Mouse (Mus musculus) CH12.LX (cell line): ENCODE results near the gene Slc7a9. TPM values are rescaled to one million over a fixed set of nuclear protein-coding genes. Genes with fewer than 3 reads are reported as not detected.

Experiments used
- DNase-seq: peaks from one replicate; pipeline ENCODE4 v3.0.0-alpha.2; 2013; ENCODE audit errors: extremely low read depth
- H3K27ac ChIP-seq: 2 replicates; pipeline ENCODE4 v1.5.1; 2012; ENCODE audit warnings: low read depth, mild to moderate bottlenecking, control low read depth, moderate library complexity; ENCODE audit not compliant: insufficient read depth
- H3K27me3 ChIP-seq: replicated peaks from 2 replicates; pipeline ENCODE3; 2012; ENCODE audit warnings: inconsistent platforms
- H3K36me3 ChIP-seq, 2 experiments: replicated peaks in 1 of 2; 2 replicates each; pipeline versions ENCODE3 to v1.6.1; 2012; ENCODE audit warnings: inconsistent platforms in 1 of 2, low read length in 1 of 2, mild to moderate bottlenecking in 1 of 2, mixed read lengths in 1 of 2, moderate library complexity in 1 of 2; ENCODE audit not compliant: control insufficient read depth in 1 of 2, insufficient read depth in 1 of 2
- H3K4me1 ChIP-seq, 2 experiments: 2 replicates each; pipeline ENCODE4 v1.6.1; 2012; ENCODE audit warnings: inconsistent platforms in 1 of 2, moderate library complexity in 1 of 2; ENCODE audit not compliant: insufficient read depth in 2 of 2, control insufficient read depth in 1 of 2
- H3K4me2 ChIP-seq: 2 replicates; pipeline ENCODE4 v1.6.1; 2012; ENCODE audit warnings: low read depth, mild to moderate bottlenecking, control low read depth; ENCODE audit not compliant: poor library complexity, insufficient read depth, severe bottlenecking
- H3K4me3 ChIP-seq, 3 experiments: fragments of 150-350 bp in 1 of 3; sonication (generic) in 1 of 3; replicated peaks in 1 of 3; 2 replicates each; pipeline versions ENCODE3 to v1.5.1; 2011 to 2012; ENCODE audit warnings: low read depth in 2 of 3, low read length in 2 of 3, mild to moderate bottlenecking in 2 of 3, moderate library complexity in 2 of 3, control low read depth in 1 of 3, improper control_type of control experiment in 1 of 3, inconsistent platforms in 1 of 3, mixed read lengths in 1 of 3; ENCODE audit not compliant: poor library complexity in 1 of 3
- H3K79me2 ChIP-seq: replicated peaks from 2 replicates; pipeline ENCODE4 v1.6.1; 2012; ENCODE audit warnings: mild to moderate bottlenecking, moderate library complexity; ENCODE audit not compliant: control insufficient read depth, poor library complexity, insufficient read depth, severe bottlenecking; ENCODE audit errors: extremely low read depth
- H3K9ac ChIP-seq: 2 replicates; pipeline ENCODE4 v1.6.1; 2012; ENCODE audit warnings: low read depth, mild to moderate bottlenecking, control low read depth, moderate library complexity; ENCODE audit not compliant: insufficient read depth
- H3K9me3 ChIP-seq: replicated peaks from 2 replicates; pipeline ENCODE3; 2012; ENCODE audit warnings: low read length, inconsistent platforms, mixed read lengths
- BHLHE40 ChIP-seq: IDR thresholded peaks from 2 replicates; pipeline ENCODE4 v1.6.1; 2011; ENCODE audit warnings: mild to moderate bottlenecking, low read depth, low read length, improper control_type of control experiment
- CHD1 ChIP-seq: IDR thresholded peaks from 2 replicates; pipeline ENCODE4 v1.6.1; 2012; ENCODE audit warnings: low read depth, low read length, improper control_type of control experiment, inconsistent platforms
- CHD2 ChIP-seq: IDR thresholded peaks from 2 replicates; pipeline ENCODE4 v1.6.1; 2011; ENCODE audit warnings: low read length, improper control_type of control experiment
- E2F4 ChIP-seq: IDR thresholded peaks from 2 replicates; pipeline ENCODE4 v1.6.1; 2011; ENCODE audit warnings: low read depth, low read length, improper control_type of control experiment; ENCODE audit not compliant: insufficient replicate concordance
- ELF1 ChIP-seq: IDR thresholded peaks from 2 replicates; pipeline ENCODE4 v1.6.1; 2014; ENCODE audit warnings: low read depth, mild to moderate bottlenecking, inconsistent platforms, low read length, improper control_type of control experiment
- EP300 ChIP-seq: IDR thresholded peaks from 2 replicates; pipeline ENCODE4 v1.6.1; 2011; ENCODE audit warnings: low read length, improper control_type of control experiment
- ETS1 ChIP-seq: conservative IDR thresholded peaks from 2 replicates; pipeline ENCODE4 v1.6.1; 2012; ENCODE audit warnings: low read depth, mild to moderate bottlenecking, inconsistent platforms, low read length, improper control_type of control experiment, moderate library complexity
- IRF4 ChIP-seq: IDR thresholded peaks from 2 replicates; pipeline ENCODE4 v1.6.1; 2014; ENCODE audit warnings: low read depth, mild to moderate bottlenecking, inconsistent platforms, low read length, improper control_type of control experiment
- JUN ChIP-seq: IDR thresholded peaks from 2 replicates; pipeline ENCODE4 v1.6.1; 2011; ENCODE audit warnings: low read depth, mild to moderate bottlenecking, low read length, improper control_type of control experiment, moderate library complexity; ENCODE audit not compliant: insufficient read depth
- KAT2A ChIP-seq: IDR thresholded peaks from 2 replicates; pipeline ENCODE4 v1.6.1; 2012; ENCODE audit warnings: low read length, improper control_type of control experiment, inconsistent platforms; ENCODE audit not compliant: insufficient replicate concordance
- MAFK ChIP-seq: IDR thresholded peaks from 2 replicates; pipeline ENCODE4 v1.6.1; 2011; ENCODE audit warnings: low read length, improper control_type of control experiment; ENCODE audit not compliant: insufficient replicate concordance
- MEF2A ChIP-seq: IDR thresholded peaks from 2 replicates; pipeline ENCODE4 v1.6.1; 2014; ENCODE audit warnings: low read depth, mild to moderate bottlenecking, inconsistent platforms, low read length, improper control_type of control experiment, borderline replicate concordance
- NELFE ChIP-seq: IDR thresholded peaks from 2 replicates; pipeline ENCODE4 v1.6.1; 2011; ENCODE audit warnings: low read depth, low read length, improper control_type of control experiment
- NRF1 ChIP-seq: IDR thresholded peaks from 2 replicates; pipeline ENCODE4 v1.6.1; 2014; ENCODE audit warnings: low read depth, mild to moderate bottlenecking, inconsistent platforms, low read length, improper control_type of control experiment, moderate library complexity
- POLR2AphosphoS2 ChIP-seq: IDR thresholded peaks from 2 replicates; pipeline ENCODE4 v1.6.1; 2011; ENCODE audit warnings: low read depth, low read length, improper control_type of control experiment
- RAD21 ChIP-seq: IDR thresholded peaks from 2 replicates; pipeline ENCODE4 v1.6.1; 2011; ENCODE audit warnings: low read depth, mild to moderate bottlenecking, low read length, improper control_type of control experiment, moderate library complexity
- RCOR1 ChIP-seq: conservative IDR thresholded peaks from 2 replicates; pipeline ENCODE4 v1.6.1; 2012; ENCODE audit warnings: low read depth, mild to moderate bottlenecking, inconsistent platforms, low read length, improper control_type of control experiment
- TBP ChIP-seq: conservative IDR thresholded peaks from 2 replicates; pipeline ENCODE4 v1.6.1; 2011; ENCODE audit warnings: low read depth, low read length, improper control_type of control experiment
- UBTF ChIP-seq: IDR thresholded peaks from 2 replicates; pipeline ENCODE4 v1.6.1; 2012; ENCODE audit warnings: low read depth, mild to moderate bottlenecking, inconsistent platforms, low read length, improper control_type of control experiment, moderate library complexity
- USF2 ChIP-seq: conservative IDR thresholded peaks from 2 replicates; pipeline ENCODE4 v1.6.1; 2011; ENCODE audit warnings: low read depth, low read length, improper control_type of control experiment
- ZC3H11A ChIP-seq: IDR thresholded peaks from 2 replicates; pipeline ENCODE4 v1.6.1; 2012; ENCODE audit warnings: low read depth, mild to moderate bottlenecking, inconsistent platforms, low read length, improper control_type of control experiment
- dilution Hi-C: fragments of 300-500 bp; cut with MboI; formaldehyde crosslinking; loops from 2 replicates; pipeline ENCODE4 v1.14.3; 2020; ENCODE audit warnings: low sequenced_read_pairs; ENCODE audit not compliant: extremely low pct_unique_long_range_greater_than_20kb, extremely low pct_ligation_motif_present
- in situ Hi-C: fragments of 300-500 bp; cut with MboI; formaldehyde crosslinking; loops from 3 replicates; pipeline ENCODE4 v1.14.3; 2019; ENCODE audit warnings: low sequenced_read_pairs, low pct_ligation_motif_present, low pct_unique_long_range_greater_than_20kb, mixed read lengths
- polyA plus RNA-seq: library from polyadenylated mRNA; unstranded; fragments of >175 nt; gene quantifications from 2 replicates; pipeline ENCODE4 v1.2.1, GENCODE M21; 2012; ENCODE audit warnings: low read depth; ENCODE audit not compliant: insufficient read length
- total RNA-seq, 2 experiments: library from RNA; depleted of rRNA; stranded (reverse); fragments of 300-350 nt in 1 of 2; fragments of >200 nt in 1 of 2; gene quantifications; 2 replicates each; pipeline ENCODE4 v1.2.3; 2012 to 2014

The Slc7a9 gene
- total and polyA plus RNA-seq, 3 experiments = not detected

GRCm38 (mm10) chr7:35465027-35465426 lies 16.4 kb downstream of the Slc7a9 start:
- Histone ChIP-seq H3K4me2 (no peak overlapping the region), H3K27me3 (no peaks in the 10 kb centered on the region), H3K79me2 (no peaks in the 10 kb centered on the region), H3K27ac (no peak overlapping the region), H3K36me3 (no peaks in the 10 kb centered on the region), H3K9ac (no peak overlapping the region)
- in situ Hi-C loops = no loop called here
- DNase-seq = no peak
- TF ChIP-seq POLR2AphosphoS2 = no peak
- TF ChIP-seq, all 38 proteins: peak for 0
- dilution Hi-C loops = no loop called here
- no peaks in the 10 kb centered on the region for H3K9me3 ChIP-seq
- H3K4me1 ChIP-seq = peaks cover 0 to 5% of the 10 kb centered on the region in 2 experiments; a peak in 1 of 4 replicates
- no peak overlapping the region for H3K4me3 ChIP-seq

GRCm38 (mm10) chr7:35467856-35468255 lies 19.3 kb downstream of the Slc7a9 start:
- H3K36me3 ChIP-seq = no peaks in the 10 kb centered on the region
- H3K9me3 ChIP-seq = no peaks in the 10 kb centered on the region
- no peak overlapping the region for H3K4me2 ChIP-seq
- H3K79me2 ChIP-seq = no peaks in the 10 kb centered on the region
- peaks cover under 1% of the 10 kb centered on the region for H3K27me3 ChIP-seq
- no peaks in the 10 kb centered on the region for H3K4me1 ChIP-seq
- dilution Hi-C loops (no loop called here), in situ Hi-C loops (no loop called here)
- TF ChIP-seq MAFK (no peak), ELF1 (no peak), BHLHE40 (no peak), CHD1 (no peak), NELFE (no peak), UBTF (no peak), ETS1 (no peak), E2F4 (no peak), IRF4 (no peak), CHD2 (no peak), NRF1 (no peak), RAD21 (no peak), KAT2A (no peak), ZC3H11A (no peak), MEF2A (no peak), RCOR1 (no peak), EP300 (no peak), TBP (no peak), JUN (no peak), USF2 (no peak)
- H3K27ac ChIP-seq = no peak overlapping the region
- no peak overlapping the region for H3K4me3 ChIP-seq
- H3K9ac ChIP-seq = no peak overlapping the region
- DNase-seq = no peak
